Mouse (Mus musculus) hindbrain, embryonic 14.5 days (tissue): Measurements from ENCODE around the gene Pde4d. TPM values are rescaled to one million over a fixed set of nuclear protein-coding genes. Genes with fewer than 3 reads are reported as not detected.

ENCODE experiments used
- ATAC-seq: fragments of 200-750 bp; cut with Nextera tagmentation; 2 replicates; pipeline ENCODE4 v1.8.0; 2017; ENCODE audit warnings: moderate number of reproducible peaks, mild to moderate bottlenecking, moderate TSS enrichment, moderate library complexity; ENCODE audit not compliant: low FRiP score
- DNase-seq: peaks from one replicate; pipeline ENCODE4 v3.0.0-alpha.2; 2015; ENCODE audit warnings: low spot score
- H3K27ac ChIP-seq: fragments of 300-500 bp; sonication (generic); 2 replicates; pipeline ENCODE4 v1.5.1; 2014; ENCODE audit warnings: mild to moderate bottlenecking, moderate library complexity
- H3K27me3 ChIP-seq: fragments of 300-500 bp; sonication (generic); 2 replicates; pipeline ENCODE4 v1.6.1; 2014; ENCODE audit warnings: mild to moderate bottlenecking, low read length, mixed read lengths; ENCODE audit not compliant: control insufficient read depth, insufficient read depth
- H3K36me3 ChIP-seq: fragments of 300-500 bp; sonication (generic); replicated peaks from 2 replicates; pipeline ENCODE4 v1.6.1; 2014; ENCODE audit not compliant: control insufficient read depth, insufficient read depth
- H3K4me1 ChIP-seq: fragments of 300-500 bp; sonication (generic); replicated peaks from 2 replicates; pipeline ENCODE4 v1.6.1; 2014; ENCODE audit warnings: antibody characterized with exemption, low read length, mixed read lengths; ENCODE audit not compliant: control insufficient read depth, insufficient read depth
- H3K4me2 ChIP-seq: fragments of 300-500 bp; sonication (generic); replicated peaks from 2 replicates; pipeline ENCODE4 v1.6.1; 2014; ENCODE audit warnings: mild to moderate bottlenecking, moderate library complexity
- H3K4me3 ChIP-seq: fragments of 300-500 bp; sonication (generic); replicated peaks from 2 replicates; pipeline ENCODE4 v1.5.1; 2014; ENCODE audit warnings: mild to moderate bottlenecking, low read length
- H3K9ac ChIP-seq: fragments of 300-500 bp; sonication (generic); 2 replicates; pipeline ENCODE4 v1.6.1; 2014
- H3K9me3 ChIP-seq: fragments of 300-500 bp; sonication (generic); 2 replicates; pipeline ENCODE4 v1.6.1; 2016; ENCODE audit warnings: low read length; ENCODE audit not compliant: control insufficient read depth
- WGBS: fragments of 180-500 bp; shearing (Covaris S2); extraction: QIAGEN DNeasy Blood & Tissue Kit; methylation state at CpG from one replicate; pipeline ENCODE4 v1.1.7; 2014; 5-methylcytosine and 5-hydroxymethylcytosine counted together
- polyA plus RNA-seq: library from polyadenylated mRNA; unstranded; fragments of >200 nt; fragmentation: Nextera tagmentation; extraction: Ambion mirVana; gene quantifications from 2 replicates; pipeline ENCODE4 v1.2.1, GENCODE M21; 2014

The Pde4d gene
- polyA plus RNA-seq, 1 experiment from 2014 or later: 23.2 TPM

GRCm38 (mm10) chr13:109926277-109926920 is 1476.7 kb downstream of the Pde4d start:
- Histone ChIP-seq H3K9ac (peak overlapping the region; percentile 47; the same call in 1 of the 2 replicates), H3K27ac (peak overlapping the region; percentile 79), H3K36me3 (no peaks in the 10 kb centered on the region), H3K27me3 (no peaks in the 10 kb centered on the region), H3K9me3 (no peaks in the 10 kb centered on the region), H3K4me2 (peak overlapping the region; percentile 40), H3K4me3 (peak overlapping the region; percentile 30), H3K4me1 (peaks cover 21% of the 10 kb centered on the region)
- 19% methylated on average over 15 of the region's 15 CpGs for WGBS
- ATAC-seq (peak; percentile 97), DNase-seq (peak; percentile 84)

DNA sequence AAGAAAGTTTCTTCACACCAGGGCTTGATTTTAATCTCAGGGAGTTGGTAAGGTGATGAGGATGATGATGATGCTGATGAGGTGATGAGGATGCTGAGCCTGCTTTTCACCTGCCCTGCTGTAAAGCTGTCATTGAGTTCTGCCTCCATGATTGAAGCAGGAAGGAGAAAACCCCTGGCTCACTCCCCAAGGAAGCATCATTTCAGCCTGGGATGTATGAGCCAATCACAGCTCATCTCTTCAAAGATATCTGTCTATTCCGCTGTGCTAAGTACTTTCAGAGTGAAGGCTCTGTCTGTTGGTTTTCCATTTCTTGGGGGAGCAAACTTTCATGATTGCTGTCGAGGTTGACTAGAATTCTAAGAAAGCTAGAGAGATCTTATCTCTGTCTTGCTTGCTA is 1478.0 kb downstream of the Pde4d start:
- Histone ChIP-seq H3K9me3 (no peaks in the 10 kb centered on the region), H3K4me2 (peak overlapping the region; percentile 40), H3K27ac (peak overlapping the region; percentile 48), H3K27me3 (no peaks in the 10 kb centered on the region), H3K4me1 (peaks cover 21% of the 10 kb centered on the region), H3K9ac (peak overlapping the region; percentile 49), H3K36me3 (no peaks in the 10 kb centered on the region), H3K4me3 (peak overlapping the region; percentile 30)
- ATAC-seq: no peak
- WGBS: 60% methylated on average over 2 of the region's 2 CpGs
- no peak for DNase-seq

- DNase-seq (no peak), ATAC-seq (no peak)
- Histone ChIP-seq H3K9me3 (no peaks in the 10 kb centered on the region), H3K27ac (no peak overlapping the region), H3K9ac (no peak overlapping the region), H3K4me2 (no peak overlapping the region), H3K36me3 (peaks cover 19% of the 10 kb centered on the region), H3K27me3 (no peaks in the 10 kb centered on the region), H3K4me3 (no peak overlapping the region), H3K4me1 (peaks cover 8% of the 10 kb centered on the region)
- WGBS: 95% methylated on average over 13 of the region's 13 CpGs
Measured at GRCm38 (mm10) chr13:109932688-109933087, 1482.9 kb downstream of the Pde4d start.

DNA sequence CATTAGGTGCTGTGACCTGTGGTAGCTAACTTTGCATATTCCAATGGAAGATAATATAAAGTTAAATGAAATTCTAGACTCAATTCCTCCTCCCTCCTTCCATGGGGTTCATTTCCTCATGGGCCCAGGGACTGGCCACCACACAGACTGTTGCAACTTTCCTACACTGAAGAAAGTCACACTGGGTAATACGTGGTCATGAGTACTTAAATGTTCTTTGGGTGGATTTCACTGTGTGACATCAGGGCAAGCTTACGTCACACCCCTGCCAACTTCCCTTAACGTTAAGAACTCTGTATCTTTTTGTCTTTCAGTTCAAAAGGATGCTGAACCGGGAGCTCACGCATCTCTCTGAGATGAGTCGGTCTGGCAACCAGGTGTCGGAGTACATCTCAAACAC is 1483.8 kb downstream of the Pde4d start:
- no peak overlapping the region for H3K9ac ChIP-seq
- ATAC-seq (no peak), DNase-seq (no peak)
- no peak overlapping the region for H3K27ac ChIP-seq
- peaks cover 7% of the 10 kb centered on the region for H3K4me1 ChIP-seq
- H3K4me2 ChIP-seq: no peak overlapping the region
- no peaks in the 10 kb centered on the region for H3K9me3 ChIP-seq
- H3K27me3 ChIP-seq: no peaks in the 10 kb centered on the region
- WGBS: 93% methylated on average over 7 of the region's 7 CpGs
- H3K36me3 ChIP-seq: peaks cover 27% of the 10 kb centered on the region
- no peak overlapping the region for H3K4me3 ChIP-seq

GRCm38 (mm10) chr13:109936866-109937265 is 1487.1 kb downstream of the Pde4d start:
- Histone ChIP-seq H3K9ac (no peak overlapping the region), H3K27me3 (no peaks in the 10 kb centered on the region), H3K36me3 (peaks cover 55% of the 10 kb centered on the region), H3K27ac (no peak overlapping the region), H3K4me2 (no peak overlapping the region), H3K4me1 (no peaks in the 10 kb centered on the region), H3K9me3 (no peaks in the 10 kb centered on the region), H3K4me3 (no peak overlapping the region)
- DNase-seq (no peak), ATAC-seq (no peak)
- 91% methylated on average over 5 of the region's 5 CpGs for WGBS

DNA sequence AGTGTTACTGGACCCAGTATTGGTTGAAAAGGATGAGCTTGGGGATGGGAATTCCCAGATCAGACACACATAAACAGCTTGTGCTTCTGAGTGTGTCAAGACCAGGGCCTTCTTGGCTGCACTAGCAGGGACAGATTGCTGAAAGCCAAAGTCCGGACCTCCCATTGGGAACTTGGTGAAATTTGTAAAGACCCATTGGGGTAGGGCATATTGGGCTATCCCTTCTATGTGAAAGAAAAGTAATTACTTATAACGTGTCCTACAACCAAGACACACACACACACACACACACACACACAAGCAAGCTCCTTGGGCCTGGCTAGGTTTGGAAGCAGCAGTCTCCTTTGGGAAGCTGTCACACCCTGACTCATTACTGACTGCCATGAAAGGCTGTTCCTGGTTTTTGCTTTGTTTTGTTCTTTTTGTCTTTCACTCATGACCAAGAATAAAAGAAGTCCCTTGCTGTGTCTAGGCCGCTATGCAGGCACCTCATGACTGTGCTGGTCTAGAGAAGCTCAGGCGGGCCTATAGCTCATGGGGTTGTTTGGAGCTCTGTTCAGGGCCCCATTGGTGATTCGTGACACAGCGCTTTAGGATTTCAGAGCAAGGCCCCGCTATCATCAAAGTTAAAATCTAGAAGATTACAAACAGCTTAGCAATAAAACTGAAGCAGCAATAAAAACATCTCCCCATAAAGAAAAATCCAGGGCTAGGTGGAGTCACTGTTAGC is 1495.2 kb downstream of the Pde4d start:
- H3K36me3 ChIP-seq: peaks cover 49% of the 10 kb centered on the region
- 76% methylated on average over 7 of the region's 7 CpGs for WGBS
- no peak for ATAC-seq
- no peak overlapping the region for H3K4me3 ChIP-seq
- no peak for DNase-seq
- no peaks in the 10 kb centered on the region for H3K27me3 ChIP-seq
- H3K4me2 ChIP-seq: no peak overlapping the region
- H3K9ac ChIP-seq: no peak overlapping the region
- H3K27ac ChIP-seq: no peak overlapping the region
- no peaks in the 10 kb centered on the region for H3K9me3 ChIP-seq
- no peaks in the 10 kb centered on the region for H3K4me1 ChIP-seq

DNA sequence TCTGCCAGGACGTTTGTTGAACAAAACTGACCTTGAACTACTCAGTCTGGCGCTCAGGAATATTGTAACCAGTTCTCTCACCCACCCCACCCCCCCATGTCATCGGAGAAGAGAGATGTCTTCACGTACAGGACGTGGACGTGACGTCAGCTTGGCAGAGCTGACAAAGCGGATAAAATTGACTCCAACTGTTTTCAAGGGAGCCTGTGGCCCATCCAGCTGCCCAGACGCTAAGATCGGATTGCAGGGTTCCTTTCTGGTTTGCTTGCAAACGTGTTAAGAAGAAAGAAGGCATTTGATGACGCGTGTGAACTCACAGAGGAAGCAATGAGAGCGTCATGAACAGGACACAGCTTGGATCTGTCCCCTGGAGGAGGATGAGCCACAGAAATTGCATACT is 1501.7 kb downstream of the Pde4d start:
- H3K36me3 ChIP-seq: peaks cover 73% of the 10 kb centered on the region

GRCm38 (mm10) chr13:109954189-109954588 is 1504.4 kb downstream of the Pde4d start:
- 92% methylated on average over 8 of the region's 8 CpGs for WGBS
- H3K36me3 ChIP-seq: peaks cover 56% of the 10 kb centered on the region
- DNase-seq (no peak), ATAC-seq (no peak)
- H3K9me3 ChIP-seq: no peaks in the 10 kb centered on the region
- no peak overlapping the region for H3K4me2 ChIP-seq
- no peaks in the 10 kb centered on the region for H3K4me1 ChIP-seq
- H3K27me3 ChIP-seq: no peaks in the 10 kb centered on the region
- no peak overlapping the region for H3K27ac ChIP-seq
- no peak overlapping the region for H3K9ac ChIP-seq
- H3K4me3 ChIP-seq: no peak overlapping the region

More for the DNA sequence above, 1501.7 kb downstream of the Pde4d start:
- WGBS: 80% methylated on average over 14 of the region's 14 CpGs
- H3K4me1 ChIP-seq: no peaks in the 10 kb centered on the region
- no peak overlapping the region for H3K9ac ChIP-seq
- H3K27ac ChIP-seq: no peak overlapping the region
- DNase-seq: no peak
- H3K4me2 ChIP-seq: no peak overlapping the region
- no peaks in the 10 kb centered on the region for H3K27me3 ChIP-seq
- H3K9me3 ChIP-seq: no peaks in the 10 kb centered on the region
- no peak overlapping the region for H3K4me3 ChIP-seq
- no peak for ATAC-seq

- Histone ChIP-seq H3K9me3 (no peaks in the 10 kb centered on the region), H3K4me3 (no peak overlapping the region), H3K4me2 (no peak overlapping the region), H3K27ac (no peak overlapping the region), H3K27me3 (no peaks in the 10 kb centered on the region), H3K4me1 (no peaks in the 10 kb centered on the region), H3K9ac (no peak overlapping the region), H3K36me3 (peaks cover 20% of the 10 kb centered on the region)
- 70% methylated on average over 4 of the region's 4 CpGs for WGBS
- ATAC-seq (no peak), DNase-seq (no peak)
Measured at GRCm38 (mm10) chr13:109957953-109958352, 1508.2 kb downstream of the Pde4d start.
